Mouse (Mus musculus): ENCODE data around the gene Dock9. TPM values are rescaled to one million over a fixed set of nuclear protein-coding genes. Genes with fewer than 3 reads are reported as not detected.

Gene Dock9
- polyA plus RNA-seq, 1 experiment from 2014 or later: 4.2 TPM

DNA sequence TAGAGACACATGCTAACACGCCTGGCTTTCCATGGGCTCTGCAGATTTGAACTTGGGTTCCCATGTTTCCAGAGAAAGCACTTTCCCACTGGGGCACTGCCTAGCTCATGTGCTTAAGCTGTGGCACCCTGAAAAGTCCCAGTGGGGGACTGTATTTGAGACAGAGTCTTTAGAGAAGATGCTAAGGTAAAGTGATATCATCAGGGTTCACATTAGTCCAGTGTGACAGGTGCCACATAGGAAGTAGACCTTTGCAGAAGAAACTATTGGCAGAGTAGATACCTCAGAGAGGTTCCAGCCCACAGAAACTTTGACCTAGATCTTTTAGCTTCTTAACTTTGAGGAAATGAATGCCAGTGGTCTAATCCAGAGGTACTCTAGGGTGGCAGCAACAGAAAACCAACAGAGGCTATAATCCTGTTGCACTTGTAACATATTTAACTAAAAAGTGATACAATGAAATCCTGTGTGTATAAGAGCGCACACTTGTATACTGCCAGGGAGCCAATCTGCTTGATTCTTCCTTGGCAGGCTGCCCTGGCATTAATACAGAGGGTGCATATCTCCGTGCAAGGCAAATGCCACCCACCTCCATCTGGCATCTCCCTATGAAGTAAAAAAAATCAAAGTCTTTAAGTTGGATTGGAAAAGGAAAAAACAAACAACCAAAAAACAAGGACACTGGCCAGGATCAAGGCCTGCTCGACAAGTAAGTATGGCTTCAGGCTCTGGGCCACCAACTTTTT is 179.8 kb downstream of the Dock9 start:
- no peak overlapping the region for H3K4me3 ChIP-seq (ENCODE audit: low read depth, low read length)
- ATAC-seq (replicated peaks; ENCODE audit: low FRiP score) (no peak), DNase-seq (ENCODE audit: low spot score) (no peak)
- no peaks in the 10 kb centered on the region for H3K27me3 ChIP-seq (ENCODE audit: control insufficient read depth, insufficient read depth, low read length)
- H3K27ac ChIP-seq (ENCODE audit: low read depth, low read length): no peak overlapping the region
- H3K36me3 ChIP-seq (ENCODE audit: control insufficient read depth, insufficient read depth, low read length): no peaks in the 10 kb centered on the region
- WGBS: 87% methylated on average over 4 of the region's 4 CpGs
- H3K4me2 ChIP-seq (ENCODE audit: low read depth, low read length, severe bottlenecking): no peak overlapping the region
- no peaks in the 10 kb centered on the region for H3K9me3 ChIP-seq (ENCODE audit: control insufficient read depth, low read length)
- no peak overlapping the region for H3K9ac ChIP-seq (ENCODE audit: low read length)
- no peaks in the 10 kb centered on the region for H3K4me1 ChIP-seq (replicated peaks; ENCODE audit: control insufficient read depth, insufficient read depth, low read length)

DNA sequence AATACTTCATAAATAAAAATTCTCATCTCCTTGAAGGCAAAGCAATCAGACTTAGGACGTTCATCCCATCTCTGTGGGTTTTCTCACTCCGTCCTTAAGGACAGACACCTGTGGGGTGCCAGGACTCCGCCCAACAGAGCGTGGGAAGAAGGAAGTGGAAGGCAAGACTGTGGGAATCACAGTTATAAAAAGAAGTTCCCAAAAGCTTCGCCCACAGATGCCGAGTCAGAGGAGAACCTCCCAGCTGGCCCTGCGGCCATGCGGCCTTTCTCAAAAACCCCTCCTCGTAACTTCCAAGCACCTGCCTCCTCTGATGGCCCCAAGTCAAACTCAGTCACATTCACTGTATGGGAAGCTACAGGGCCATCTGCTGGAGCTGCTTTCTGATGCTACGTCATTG is 182.2 kb downstream of the Dock9 start:
- no peak overlapping the region for H3K4me2 ChIP-seq (ENCODE audit: low read depth, low read length, severe bottlenecking)
- no peaks in the 10 kb centered on the region for H3K4me1 ChIP-seq (replicated peaks; ENCODE audit: control insufficient read depth, insufficient read depth, low read length)
- H3K36me3 ChIP-seq (ENCODE audit: control insufficient read depth, insufficient read depth, low read length): no peaks in the 10 kb centered on the region
- DNase-seq (ENCODE audit: low spot score) (no peak), ATAC-seq (replicated peaks; ENCODE audit: low FRiP score) (no peak)
- H3K9me3 ChIP-seq (ENCODE audit: control insufficient read depth, low read length): no peaks in the 10 kb centered on the region
- WGBS: 88% methylated on average over 10 of the region's 10 CpGs
- H3K9ac ChIP-seq (ENCODE audit: low read length): no peak overlapping the region
- no peak overlapping the region for H3K27ac ChIP-seq (ENCODE audit: low read depth, low read length)
- H3K27me3 ChIP-seq (ENCODE audit: control insufficient read depth, insufficient read depth, low read length): no peaks in the 10 kb centered on the region
- no peak overlapping the region for H3K4me3 ChIP-seq (ENCODE audit: low read depth, low read length)

DNA sequence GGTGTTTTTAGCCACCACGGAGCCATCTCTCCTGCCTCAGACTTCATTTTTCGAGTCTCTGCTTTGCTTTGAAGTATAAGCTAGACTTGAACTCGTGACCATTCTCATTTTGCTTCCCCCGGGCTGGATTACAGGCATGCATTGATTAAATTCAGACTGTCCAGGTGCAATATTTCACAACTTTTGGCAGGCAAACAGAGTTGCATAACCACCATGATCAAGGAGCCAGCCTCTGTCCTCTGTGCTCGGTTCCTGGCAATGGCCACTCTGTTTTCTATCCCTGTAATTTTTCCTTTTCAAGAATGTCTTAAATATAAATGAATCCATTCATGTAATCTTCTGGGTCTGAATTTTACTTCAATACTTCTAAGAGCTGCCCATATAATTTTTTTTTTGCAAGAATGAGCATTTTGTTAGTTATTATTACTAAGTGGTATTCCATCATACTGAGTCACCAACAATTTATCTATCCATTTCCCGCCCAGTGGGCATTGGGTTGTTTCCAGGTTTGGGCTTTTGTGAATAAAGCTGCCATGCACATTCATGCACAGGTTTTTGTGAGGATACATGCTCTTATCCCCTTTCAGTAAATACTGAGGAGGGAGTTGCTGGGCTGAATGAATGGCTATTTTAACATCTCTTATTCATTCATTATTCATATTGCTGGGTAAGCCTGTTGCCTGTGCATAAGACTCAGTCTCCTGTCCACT is 183.0 kb downstream of the Dock9 start:
- Histone ChIP-seq H3K36me3 (ENCODE audit: control insufficient read depth, insufficient read depth, low read length) (no peaks in the 10 kb centered on the region), H3K27ac (ENCODE audit: low read depth, low read length) (no peak overlapping the region), H3K9me3 (ENCODE audit: control insufficient read depth, low read length) (no peaks in the 10 kb centered on the region), H3K27me3 (ENCODE audit: control insufficient read depth, insufficient read depth, low read length) (no peaks in the 10 kb centered on the region), H3K9ac (ENCODE audit: low read length) (no peak overlapping the region), H3K4me3 (ENCODE audit: low read depth, low read length) (no peak overlapping the region), H3K4me1 (replicated peaks; ENCODE audit: control insufficient read depth, insufficient read depth, low read length) (no peaks in the 10 kb centered on the region), H3K4me2 (ENCODE audit: low read depth, low read length, severe bottlenecking) (no peak overlapping the region)
- DNase-seq (ENCODE audit: low spot score) (no peak), ATAC-seq (replicated peaks; ENCODE audit: low FRiP score) (no peak)
- WGBS: 93% methylated on average over 6 of the region's 6 CpGs

DNA sequence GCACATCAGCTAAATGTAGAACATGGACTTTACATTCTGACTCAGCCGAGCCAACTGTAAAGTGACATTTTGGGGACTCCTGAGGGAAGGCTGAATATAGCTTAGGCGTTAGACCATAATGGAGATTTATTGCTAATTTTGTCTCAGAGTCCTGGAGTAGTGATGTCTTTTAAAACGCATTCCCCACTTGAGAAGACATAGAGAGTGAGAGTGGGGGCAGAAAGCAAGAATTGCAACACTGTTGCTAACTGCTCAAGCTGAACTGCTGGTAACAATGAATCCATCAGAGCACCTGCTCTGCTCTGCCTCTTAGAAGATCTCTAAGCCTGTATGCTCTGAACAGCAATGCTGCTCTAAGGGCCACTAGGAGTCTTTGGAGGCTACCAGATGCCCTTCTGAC is 184.1 kb downstream of the Dock9 start:
- H3K27me3 ChIP-seq (ENCODE audit: control insufficient read depth, insufficient read depth, low read length): no peaks in the 10 kb centered on the region
- H3K36me3 ChIP-seq (ENCODE audit: control insufficient read depth, insufficient read depth, low read length): no peaks in the 10 kb centered on the region
- no peak for ATAC-seq (replicated peaks; ENCODE audit: low FRiP score)
- no peak overlapping the region for H3K4me3 ChIP-seq (ENCODE audit: low read depth, low read length)
- 87% methylated on average over 3 of the region's 3 CpGs for WGBS
- no peak overlapping the region for H3K4me2 ChIP-seq (ENCODE audit: low read depth, low read length, severe bottlenecking)
- H3K4me1 ChIP-seq (replicated peaks; ENCODE audit: control insufficient read depth, insufficient read depth, low read length): no peaks in the 10 kb centered on the region
- no peaks in the 10 kb centered on the region for H3K9me3 ChIP-seq (ENCODE audit: control insufficient read depth, low read length)
- no peak overlapping the region for H3K27ac ChIP-seq (ENCODE audit: low read depth, low read length)
- DNase-seq (ENCODE audit: low spot score): no peak
- H3K9ac ChIP-seq (ENCODE audit: low read length): no peak overlapping the region

DNA sequence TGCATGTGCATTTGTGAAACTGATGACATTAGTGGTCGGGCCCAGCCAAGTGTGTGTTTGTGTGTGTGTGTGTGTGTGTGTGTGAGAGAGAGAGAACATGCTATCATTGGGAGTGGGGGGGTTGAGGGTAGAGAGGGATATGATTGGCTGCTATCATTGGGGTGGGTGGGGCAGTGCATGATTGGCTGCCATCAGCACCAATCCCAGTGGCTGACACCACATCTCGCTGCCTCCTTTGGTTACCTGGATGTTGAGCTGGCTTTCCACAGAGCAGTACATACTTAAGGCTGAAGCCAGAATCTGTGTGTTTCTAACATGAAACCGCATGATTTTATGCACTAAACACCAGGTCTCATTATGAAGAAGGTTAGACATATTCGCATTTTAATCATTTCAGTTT is 184.7 kb downstream of the Dock9 start:
- Histone ChIP-seq H3K4me1 (replicated peaks; ENCODE audit: control insufficient read depth, insufficient read depth, low read length) (peaks cover 3% of the 10 kb centered on the region; the same call in 1 of the 2 replicates), H3K4me2 (ENCODE audit: low read depth, low read length, severe bottlenecking) (no peak overlapping the region), H3K4me3 (ENCODE audit: low read depth, low read length) (no peak overlapping the region), H3K27me3 (ENCODE audit: control insufficient read depth, insufficient read depth, low read length) (no peaks in the 10 kb centered on the region), H3K9me3 (ENCODE audit: control insufficient read depth, low read length) (no peaks in the 10 kb centered on the region), H3K9ac (ENCODE audit: low read length) (no peak overlapping the region), H3K36me3 (ENCODE audit: control insufficient read depth, insufficient read depth, low read length) (no peaks in the 10 kb centered on the region), H3K27ac (ENCODE audit: low read depth, low read length) (no peak overlapping the region)
- DNase-seq (ENCODE audit: low spot score) (no peak), ATAC-seq (replicated peaks; ENCODE audit: low FRiP score) (no peak)
- 89% methylated on average over 4 of the region's 4 CpGs for WGBS

DNA sequence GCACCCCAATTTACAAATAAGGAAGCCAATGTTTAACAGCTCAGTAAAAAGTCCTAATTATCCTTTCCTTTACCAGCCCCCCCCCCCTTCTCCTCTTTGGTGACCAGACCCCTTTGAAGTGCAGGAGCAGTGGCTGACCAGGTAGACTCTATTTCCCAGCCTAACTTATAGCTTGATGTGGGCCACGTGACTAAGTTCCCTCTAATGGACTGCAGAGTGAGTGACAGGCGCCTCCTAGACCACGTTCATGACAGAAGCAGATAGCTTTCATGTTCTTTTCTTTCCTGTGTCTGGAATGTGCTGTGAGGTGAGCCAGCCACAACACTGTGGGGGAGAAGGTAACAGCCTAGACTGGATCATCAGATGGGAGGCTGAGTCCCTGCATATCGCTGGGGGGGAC is 186.1 kb downstream of the Dock9 start:
- Histone ChIP-seq H3K36me3 (ENCODE audit: control insufficient read depth, insufficient read depth, low read length) (no peaks in the 10 kb centered on the region), H3K4me2 (ENCODE audit: low read depth, low read length, severe bottlenecking) (no peak overlapping the region), H3K9ac (ENCODE audit: low read length) (no peak overlapping the region), H3K27me3 (ENCODE audit: control insufficient read depth, insufficient read depth, low read length) (no peaks in the 10 kb centered on the region), H3K9me3 (ENCODE audit: control insufficient read depth, low read length) (no peaks in the 10 kb centered on the region), H3K4me3 (ENCODE audit: low read depth, low read length) (no peak overlapping the region), H3K4me1 (replicated peaks; ENCODE audit: control insufficient read depth, insufficient read depth, low read length) (peaks cover 3% of the 10 kb centered on the region; the same call in 1 of the 2 replicates), H3K27ac (ENCODE audit: low read depth, low read length) (no peak overlapping the region)
- ATAC-seq (replicated peaks; ENCODE audit: low FRiP score) (no peak), DNase-seq (ENCODE audit: low spot score) (no peak)
- 75% methylated on average over 4 of the region's 4 CpGs for WGBS

DNA sequence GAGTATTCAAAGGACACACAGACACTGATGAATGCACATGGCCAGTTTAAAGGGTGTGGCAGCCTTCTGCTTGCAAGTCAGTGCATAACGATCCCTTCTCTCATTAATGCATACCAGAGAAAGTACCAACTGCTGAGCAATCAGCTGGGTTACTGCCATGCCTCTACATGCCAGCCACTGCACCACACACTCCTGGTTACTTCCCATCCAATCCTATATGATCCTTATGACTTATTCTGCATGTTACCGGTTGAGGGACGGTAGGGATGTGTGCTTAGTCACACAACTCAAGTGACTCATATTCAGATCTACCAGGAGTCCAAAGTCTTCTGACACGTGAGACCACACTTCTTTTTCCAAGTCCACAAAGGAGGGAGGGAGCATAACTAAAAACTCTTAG is 186.5 kb downstream of the Dock9 start:
- no peak overlapping the region for H3K27ac ChIP-seq (ENCODE audit: low read depth, low read length)
- H3K4me1 ChIP-seq (replicated peaks; ENCODE audit: control insufficient read depth, insufficient read depth, low read length): peaks cover 3% of the 10 kb centered on the region; the same call in 1 of the 2 replicates
- no peaks in the 10 kb centered on the region for H3K27me3 ChIP-seq (ENCODE audit: control insufficient read depth, insufficient read depth, low read length)
- no peak overlapping the region for H3K4me2 ChIP-seq (ENCODE audit: low read depth, low read length, severe bottlenecking)
- H3K9me3 ChIP-seq (ENCODE audit: control insufficient read depth, low read length): no peaks in the 10 kb centered on the region
- 79% methylated on average over 4 of the region's 4 CpGs for WGBS
- no peaks in the 10 kb centered on the region for H3K36me3 ChIP-seq (ENCODE audit: control insufficient read depth, insufficient read depth, low read length)
- ATAC-seq (replicated peaks; ENCODE audit: low FRiP score): no peak
- H3K9ac ChIP-seq (ENCODE audit: low read length): no peak overlapping the region
- no peak overlapping the region for H3K4me3 ChIP-seq (ENCODE audit: low read depth, low read length)
- no peak for DNase-seq (ENCODE audit: low spot score)

DNA sequence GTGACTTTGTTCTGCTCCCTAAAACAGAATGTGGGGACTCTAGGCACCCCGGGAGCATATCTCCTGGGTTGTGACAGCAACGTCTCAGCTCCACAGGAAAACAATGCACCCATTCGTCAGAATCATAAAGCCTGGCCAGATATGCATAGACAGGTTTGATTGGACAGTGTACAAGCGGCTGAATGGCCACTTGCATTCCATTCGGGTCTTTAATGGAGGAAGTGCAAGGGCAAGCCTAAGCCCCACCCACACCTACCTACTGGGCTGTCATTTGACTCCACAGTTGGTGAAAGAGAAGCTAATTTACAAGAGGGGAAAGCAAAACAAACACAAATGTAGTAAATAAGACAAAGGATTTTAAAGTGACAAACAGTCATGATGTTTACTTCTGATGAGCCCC is 189.1 kb downstream of the Dock9 start:
- Histone ChIP-seq H3K4me3 (ENCODE audit: low read depth, low read length) (no peak overlapping the region), H3K27me3 (ENCODE audit: control insufficient read depth, insufficient read depth, low read length) (no peaks in the 10 kb centered on the region), H3K4me2 (ENCODE audit: low read depth, low read length, severe bottlenecking) (no peak overlapping the region), H3K4me1 (replicated peaks; ENCODE audit: control insufficient read depth, insufficient read depth, low read length) (peaks cover 3% of the 10 kb centered on the region; the same call in 1 of the 2 replicates), H3K9me3 (ENCODE audit: control insufficient read depth, low read length) (no peaks in the 10 kb centered on the region), H3K27ac (ENCODE audit: low read depth, low read length) (no peak overlapping the region), H3K9ac (ENCODE audit: low read length) (no peak overlapping the region; the same call in 1 of the 2 replicates), H3K36me3 (ENCODE audit: control insufficient read depth, insufficient read depth, low read length) (no peaks in the 10 kb centered on the region)
- ATAC-seq (replicated peaks; ENCODE audit: low FRiP score): 0 out of 2 replicates have a peak, but pooled peaks have one; percentile 24
- no peak for DNase-seq (ENCODE audit: low spot score)
- WGBS: 7% methylated on average over 5 of the region's 5 CpGs

All from forebrain, embryonic 11.5 days (tissue).